Mouse (Mus musculus) embryo, embryonic 11 days (tissue): ENCODE measurements at regions not wholly inside any gene's neighbourhood (a gene's known extent, or its start where the extent isn't known, plus 50 kb on each side); places are given as distances from the start of the nearest gene placed in this dataset.

ENCODE experiments used
- DNase-seq: peaks from one replicate; pipeline ENCODE4 v3.0.0-alpha.2; 2015

DNA sequence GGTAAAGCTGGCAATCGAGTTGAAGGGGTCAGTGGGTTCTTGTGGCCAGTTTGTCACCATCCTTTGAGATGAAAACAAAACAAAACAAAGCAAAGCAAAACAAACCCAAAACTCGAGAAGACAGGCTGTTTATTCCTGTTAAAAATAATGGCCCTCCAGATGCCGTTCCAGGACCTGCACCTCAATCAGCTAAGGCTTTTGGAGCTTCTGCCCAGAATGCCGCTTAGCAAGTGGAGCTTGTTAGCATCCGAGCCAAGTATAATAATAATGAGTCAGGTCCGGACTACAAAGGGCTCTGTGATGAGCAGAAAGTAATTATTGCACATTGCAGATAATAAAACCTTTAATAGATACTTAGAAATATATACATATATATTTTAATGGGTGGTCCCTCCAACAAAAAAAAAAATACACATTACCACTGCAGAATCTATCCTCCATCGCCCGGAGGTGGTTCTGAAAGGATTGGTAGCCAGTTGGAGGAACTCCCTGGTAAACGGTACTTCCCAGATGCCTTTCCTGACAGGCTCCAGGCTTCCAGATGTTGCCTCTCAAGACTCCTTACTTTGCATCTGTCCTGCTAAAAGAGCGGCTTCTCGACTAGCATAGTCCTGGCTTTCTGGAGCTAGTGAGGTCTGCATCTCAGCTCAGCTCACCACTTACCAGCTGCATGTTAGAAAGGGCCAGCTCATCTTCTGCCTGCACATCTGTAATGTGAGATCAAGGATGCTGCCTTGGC, 1145.8 kb upstream of the A1bg start:
- DNase-seq = no peak

DNA sequence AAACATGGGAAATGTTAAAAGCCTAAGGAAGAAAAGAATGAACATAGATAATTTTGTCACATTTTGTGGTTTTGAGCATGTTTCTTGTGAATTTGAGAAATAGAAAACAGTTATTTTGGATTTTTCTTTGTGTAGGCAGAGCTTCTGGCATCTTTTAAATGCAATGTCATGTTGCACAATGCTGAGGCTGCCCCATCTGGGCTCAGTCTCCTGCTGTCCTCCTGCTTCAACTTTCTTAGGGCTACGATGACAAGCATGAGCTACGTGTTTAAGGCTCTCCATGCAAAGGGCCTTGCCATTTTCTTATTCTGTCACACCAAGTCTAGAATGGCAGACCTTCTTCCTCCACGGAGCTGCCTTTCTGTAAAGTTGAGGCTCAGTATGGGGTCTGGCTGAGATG, 1141.6 kb upstream of the A1bg start:
- no peak for DNase-seq

DNA sequence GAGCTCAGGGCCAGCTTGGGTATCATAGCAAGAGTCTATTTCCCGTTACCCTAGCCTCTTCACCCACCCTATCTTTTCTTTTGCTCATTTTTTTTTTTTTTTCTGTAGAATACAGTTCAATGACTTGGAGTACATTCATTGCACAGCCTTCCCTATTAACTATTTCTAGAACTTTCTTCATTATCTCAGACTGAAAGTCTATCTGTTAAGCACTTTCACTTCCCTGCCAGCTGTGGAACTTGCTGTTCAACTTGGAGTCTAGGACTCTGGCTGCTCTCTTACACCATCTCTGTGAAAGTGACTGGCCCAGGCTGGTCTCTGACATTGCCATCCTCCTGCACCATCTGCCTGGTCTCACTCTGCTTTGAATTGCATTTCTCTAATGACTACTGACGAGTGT, 1134.6 kb upstream of the A1bg start:
- DNase-seq = no peak

DNA sequence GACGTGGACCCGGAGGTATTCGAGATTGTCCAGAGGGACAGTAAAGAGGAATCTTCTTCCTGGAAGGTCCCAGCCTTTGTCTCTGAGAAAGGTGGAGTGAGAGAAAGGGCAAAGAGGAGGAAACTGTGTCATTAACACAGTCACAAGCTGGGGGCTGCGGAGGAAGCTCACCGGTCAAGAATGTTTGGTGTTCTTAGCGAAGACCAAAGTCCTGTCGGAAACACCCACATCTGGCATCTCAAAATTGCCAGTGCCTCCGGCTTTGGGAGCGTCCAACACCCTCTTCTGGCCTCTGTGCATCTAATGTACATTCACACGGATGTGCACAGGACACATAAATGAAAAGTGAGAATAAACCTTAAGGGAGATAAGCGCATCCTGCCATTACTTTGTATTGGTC, 1134.1 kb upstream of the A1bg start:
- DNase-seq = no peak

DNA sequence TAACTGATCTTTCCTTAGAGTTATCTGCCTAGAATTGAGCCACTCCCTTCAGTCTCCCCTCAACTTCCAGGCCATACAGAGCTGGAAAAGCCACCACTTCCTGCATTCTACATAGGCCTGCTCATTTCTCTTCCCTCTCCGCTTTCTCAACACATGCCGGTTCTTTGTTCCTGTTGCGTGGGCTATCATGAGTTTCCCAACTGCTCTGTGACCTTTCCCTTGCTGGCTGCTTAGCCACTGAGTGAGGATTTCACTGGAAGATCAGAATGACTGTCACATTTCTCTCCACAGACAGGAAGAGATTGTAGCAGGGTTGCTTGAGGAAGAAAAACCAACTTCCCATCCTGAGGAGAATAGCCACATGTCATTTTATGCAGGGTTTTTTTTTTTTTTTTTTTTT, 1133.6 kb upstream of the A1bg start:
- DNase-seq = no peak

DNA sequence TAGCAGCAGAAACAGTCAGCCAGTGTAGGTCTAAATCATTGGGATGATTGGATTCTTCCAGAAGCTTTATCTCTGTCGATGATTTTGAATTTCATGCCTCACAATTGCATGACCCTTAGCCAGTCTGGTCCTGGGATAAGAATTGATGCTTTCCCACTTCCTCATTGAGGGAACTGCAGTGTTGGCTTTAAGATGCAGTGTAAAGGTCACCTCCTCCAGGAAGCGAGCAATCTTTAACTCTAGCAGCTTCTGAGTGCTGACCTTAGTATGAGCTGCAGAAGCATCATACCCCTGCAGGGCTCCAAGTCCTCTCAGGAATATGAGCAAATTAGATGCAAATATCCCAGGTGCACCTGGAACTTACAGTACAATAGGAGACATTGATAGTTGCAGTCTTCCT, 1132.2 kb upstream of the A1bg start:
- DNase-seq = no peak

DNA sequence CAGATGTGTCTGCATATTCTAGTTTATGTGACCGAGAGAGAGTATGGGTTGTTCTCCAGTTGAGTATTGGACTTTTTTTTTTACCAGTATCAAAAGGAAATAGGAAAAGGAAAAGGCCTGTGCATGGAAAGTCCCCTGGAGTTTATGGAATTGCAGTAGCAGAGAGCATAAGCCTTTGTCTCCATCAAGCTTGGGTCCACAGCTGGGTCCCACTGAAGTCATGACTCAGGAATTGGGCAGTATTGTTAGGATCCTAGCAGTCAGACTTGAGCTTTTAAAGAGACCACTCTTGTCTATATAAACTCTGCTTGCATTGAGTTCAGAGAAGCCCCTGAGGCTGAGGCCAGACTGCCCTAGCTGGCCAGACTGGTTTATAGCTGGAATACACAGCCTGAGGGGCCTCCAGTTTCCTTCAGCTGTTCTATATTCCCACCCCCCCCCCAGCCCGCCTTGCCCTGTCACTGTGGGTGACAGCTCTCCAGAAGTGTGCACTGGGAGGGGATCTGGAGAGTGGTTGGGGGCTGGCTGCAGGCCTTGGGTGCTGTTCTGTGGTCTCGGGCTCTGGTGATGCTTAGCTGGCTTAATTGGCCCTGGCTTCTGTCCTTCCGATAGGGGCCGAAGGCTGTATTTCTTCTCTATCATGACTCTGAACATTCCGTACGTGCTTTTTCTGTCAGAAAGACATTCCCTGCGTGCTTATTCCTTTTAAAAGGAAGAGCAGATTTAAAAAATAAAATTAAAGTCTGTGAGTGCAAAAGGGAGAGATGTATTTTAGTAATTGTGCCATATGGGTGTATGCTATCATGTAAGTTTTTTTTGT, 1130.8 kb upstream of the A1bg start:
- DNase-seq = peak; percentile 23

DNA sequence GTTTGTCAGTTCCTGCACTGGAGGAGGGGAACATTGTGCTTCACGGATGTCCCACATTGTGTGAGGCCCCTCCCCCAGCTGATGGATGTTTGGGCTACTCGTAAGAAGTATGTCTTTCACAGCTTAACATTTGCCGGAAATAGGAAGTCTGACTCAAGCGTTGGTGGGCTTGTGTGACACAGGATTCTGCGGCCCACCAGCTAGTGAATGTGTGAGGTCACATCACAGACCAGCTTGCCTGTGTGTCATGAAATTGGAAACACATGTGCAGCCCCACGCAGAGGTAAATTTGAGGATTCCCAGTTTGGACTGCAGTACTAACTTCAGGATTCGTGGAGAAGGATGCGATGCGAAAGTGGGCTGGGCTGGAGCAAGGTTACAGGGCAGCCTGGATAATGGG, 1126.6 kb upstream of the A1bg start:
- DNase-seq = peak; percentile 66

DNA sequence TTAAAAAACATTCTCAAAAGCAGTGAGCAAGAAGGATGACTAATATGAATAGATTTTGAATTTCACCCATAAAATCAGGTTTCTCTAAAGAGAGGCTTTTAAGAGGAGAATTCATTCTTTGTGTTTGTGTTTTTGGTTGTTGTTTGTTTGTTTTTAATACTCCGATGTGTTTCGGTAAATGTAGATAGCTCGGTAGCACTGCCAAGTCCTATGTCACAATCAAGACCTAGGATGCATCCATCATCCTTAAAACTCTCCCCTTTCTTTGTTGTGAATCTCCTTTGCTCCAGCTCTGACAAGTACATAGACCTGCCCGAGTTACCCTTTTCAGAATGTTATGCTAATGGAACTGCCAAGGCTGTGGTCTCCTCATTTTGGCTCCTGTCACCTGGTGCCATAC, 1126.2 kb upstream of the A1bg start:
- no peak for DNase-seq

DNA sequence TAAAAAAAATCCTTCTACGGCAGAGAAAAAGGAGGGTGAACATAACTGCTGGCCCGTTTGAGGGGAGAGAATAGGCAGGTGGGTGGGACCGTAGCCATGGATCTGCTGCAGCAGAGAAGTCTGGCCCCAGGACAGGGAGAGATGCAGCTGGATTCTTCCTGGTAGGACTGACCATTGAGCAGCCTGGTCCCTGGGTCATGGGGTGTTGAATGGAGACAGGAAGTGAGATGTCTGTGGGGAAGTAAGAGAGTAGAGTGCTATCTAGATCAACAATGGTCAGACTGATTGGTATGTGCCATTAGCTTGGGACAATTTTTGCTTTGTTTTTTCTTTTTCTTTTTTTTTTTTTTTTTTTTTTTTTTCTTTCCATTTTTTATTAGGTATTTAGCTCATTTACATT, 1123.5 kb upstream of the A1bg start:
- DNase-seq = no peak

DNA sequence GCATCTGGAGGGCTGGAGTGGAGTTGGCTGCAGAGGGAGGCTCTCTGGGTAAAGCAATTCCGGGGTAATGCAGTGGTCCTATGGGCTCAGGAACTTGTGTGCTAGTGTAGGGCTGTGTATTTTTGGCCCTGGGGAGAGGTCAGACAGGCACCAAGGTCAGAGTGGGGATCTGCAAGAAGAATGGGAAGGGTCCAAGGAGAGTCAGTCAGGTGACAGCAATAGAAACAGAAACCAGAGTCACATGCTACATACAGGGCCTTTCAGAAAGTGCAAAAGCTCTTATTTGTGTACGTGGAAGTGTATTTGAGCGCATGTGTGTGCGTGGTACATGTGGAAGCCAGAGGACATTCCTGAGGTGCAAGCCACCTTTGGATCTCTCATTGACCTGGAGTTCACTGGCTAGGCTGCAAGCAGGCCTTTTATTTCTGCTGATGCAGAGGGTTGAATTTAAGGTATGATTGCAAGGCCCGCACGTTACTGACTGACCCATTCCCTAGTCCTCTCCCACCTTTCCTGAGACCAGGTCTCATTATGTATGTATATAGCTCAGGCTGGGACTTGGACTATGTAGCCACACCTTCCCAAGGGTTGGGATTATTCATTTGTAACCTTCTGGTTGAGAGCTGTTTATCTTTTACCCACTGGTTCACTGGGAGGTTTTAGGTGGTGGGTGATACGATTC, 1122.0 kb upstream of the A1bg start:
- DNase-seq = no peak

DNA sequence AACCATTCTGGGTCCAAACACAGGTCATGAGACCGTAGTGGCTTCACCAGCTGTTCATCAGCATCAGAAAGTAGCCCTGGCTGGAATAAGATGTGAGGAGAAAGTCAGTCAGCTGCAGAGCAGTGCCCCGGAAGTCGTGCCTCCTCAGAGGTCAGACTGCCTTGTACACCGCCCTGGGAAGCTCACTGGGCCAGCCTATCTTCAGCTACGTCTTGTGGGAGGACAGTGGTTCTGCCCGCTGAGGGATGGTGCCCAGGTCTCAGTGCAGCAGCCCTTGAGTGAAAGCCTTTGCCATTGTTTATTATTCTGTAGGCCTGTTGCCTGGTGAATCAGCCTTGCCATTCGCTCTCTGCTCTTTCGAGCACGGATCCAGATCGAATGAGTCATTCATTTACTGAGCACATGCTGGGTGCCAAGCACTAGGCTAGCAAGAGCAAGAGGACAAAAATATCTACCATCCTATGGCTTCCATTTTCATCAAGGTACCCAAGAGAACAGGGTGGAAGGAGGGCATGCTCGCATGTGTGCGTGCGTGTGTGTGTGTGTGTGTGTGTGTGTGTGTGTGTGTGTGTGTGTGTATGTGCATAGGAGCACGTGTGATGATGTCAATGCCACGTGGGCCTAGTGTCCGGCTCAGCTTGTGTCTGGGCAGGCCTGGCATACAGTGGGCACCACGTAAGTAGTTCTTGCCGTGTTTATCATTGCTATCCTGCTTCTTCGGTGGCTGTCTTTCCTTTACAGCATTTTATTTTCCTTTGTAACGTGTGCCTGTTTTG, 1121.0 kb upstream of the A1bg start:
- DNase-seq = no peak

DNA sequence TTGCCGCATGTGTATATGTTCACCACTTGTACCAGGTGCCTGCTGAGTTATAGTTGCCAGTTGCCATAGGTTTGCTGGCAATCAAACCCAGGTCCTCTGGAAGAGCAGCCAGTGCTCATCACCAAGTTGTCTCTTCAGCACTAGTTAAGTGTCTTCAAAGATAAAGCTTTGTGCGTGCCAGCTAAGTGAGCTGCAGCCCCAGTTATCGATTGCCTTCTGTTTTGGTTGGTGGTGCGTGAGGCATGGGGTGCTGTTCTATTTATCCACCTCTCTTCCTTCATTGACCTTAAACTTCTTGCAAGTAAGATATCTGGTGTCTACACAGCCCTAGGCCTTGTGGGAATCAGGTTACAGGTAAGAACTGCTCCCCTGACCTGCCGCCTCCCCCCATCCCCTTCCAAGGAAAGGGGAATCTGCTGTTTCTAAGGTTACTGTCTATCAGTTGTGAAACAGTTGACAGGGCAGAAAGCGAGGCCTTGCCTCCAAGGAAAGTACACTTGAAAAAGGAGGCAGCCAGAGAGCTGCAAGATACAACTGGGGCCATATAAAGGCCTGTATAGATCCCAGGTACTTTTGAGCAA, 1120.2 kb upstream of the A1bg start:
- peak; percentile 9 for DNase-seq
